Mouse (Mus musculus) CH12.LX (cell line): ENCODE measurements around the gene Gstt1. TPM values are rescaled to one million over a fixed set of nuclear protein-coding genes. Genes with fewer than 3 reads are reported as not detected.

Source experiments
- DNase-seq: peaks from one replicate; pipeline ENCODE4 v3.0.0-alpha.2; 2013; ENCODE audit errors: extremely low read depth
- H3K27ac ChIP-seq: 2 replicates; pipeline ENCODE4 v1.5.1; 2012; ENCODE audit warnings: low read depth, mild to moderate bottlenecking, control low read depth, moderate library complexity; ENCODE audit not compliant: insufficient read depth
- H3K27me3 ChIP-seq: replicated peaks from 2 replicates; pipeline ENCODE3; 2012; ENCODE audit warnings: inconsistent platforms
- H3K36me3 ChIP-seq, 2 experiments: replicated peaks in 1 of 2; 2 replicates each; pipeline versions ENCODE3 to v1.6.1; 2012; ENCODE audit warnings: inconsistent platforms in 1 of 2, low read length in 1 of 2, mild to moderate bottlenecking in 1 of 2, mixed read lengths in 1 of 2, moderate library complexity in 1 of 2; ENCODE audit not compliant: control insufficient read depth in 1 of 2, insufficient read depth in 1 of 2
- H3K4me1 ChIP-seq, 2 experiments: 2 replicates each; pipeline ENCODE4 v1.6.1; 2012; ENCODE audit warnings: inconsistent platforms in 1 of 2, moderate library complexity in 1 of 2; ENCODE audit not compliant: insufficient read depth in 2 of 2, control insufficient read depth in 1 of 2
- H3K4me2 ChIP-seq: 2 replicates; pipeline ENCODE4 v1.6.1; 2012; ENCODE audit warnings: low read depth, mild to moderate bottlenecking, control low read depth; ENCODE audit not compliant: poor library complexity, insufficient read depth, severe bottlenecking
- H3K4me3 ChIP-seq, 3 experiments: fragments of 150-350 bp in 1 of 3; sonication (generic) in 1 of 3; replicated peaks in 1 of 3; 2 replicates each; pipeline versions ENCODE3 to v1.5.1; 2011 to 2012; ENCODE audit warnings: low read depth in 2 of 3, low read length in 2 of 3, mild to moderate bottlenecking in 2 of 3, moderate library complexity in 2 of 3, control low read depth in 1 of 3, improper control_type of control experiment in 1 of 3, inconsistent platforms in 1 of 3, mixed read lengths in 1 of 3; ENCODE audit not compliant: poor library complexity in 1 of 3
- H3K79me2 ChIP-seq: replicated peaks from 2 replicates; pipeline ENCODE4 v1.6.1; 2012; ENCODE audit warnings: mild to moderate bottlenecking, moderate library complexity; ENCODE audit not compliant: control insufficient read depth, poor library complexity, insufficient read depth, severe bottlenecking; ENCODE audit errors: extremely low read depth
- H3K9ac ChIP-seq: 2 replicates; pipeline ENCODE4 v1.6.1; 2012; ENCODE audit warnings: low read depth, mild to moderate bottlenecking, control low read depth, moderate library complexity; ENCODE audit not compliant: insufficient read depth
- H3K9me3 ChIP-seq: replicated peaks from 2 replicates; pipeline ENCODE3; 2012; ENCODE audit warnings: low read length, inconsistent platforms, mixed read lengths
- BHLHE40 ChIP-seq: IDR thresholded peaks from 2 replicates; pipeline ENCODE4 v1.6.1; 2011; ENCODE audit warnings: mild to moderate bottlenecking, low read depth, low read length, improper control_type of control experiment
- CHD2 ChIP-seq: IDR thresholded peaks from 2 replicates; pipeline ENCODE4 v1.6.1; 2011; ENCODE audit warnings: low read length, improper control_type of control experiment
- CTCF ChIP-seq, 2 experiments: IDR thresholded peaks in 1 of 2; conservative IDR thresholded peaks in 1 of 2; 2 replicates each; pipeline ENCODE4 v1.5.1; 2011 to 2012; ENCODE audit warnings: low read depth in 2 of 2, low read length in 2 of 2, improper control_type of control experiment in 1 of 2, inconsistent platforms in 1 of 2, mild to moderate bottlenecking in 1 of 2, moderate library complexity in 1 of 2
- ELF1 ChIP-seq: IDR thresholded peaks from 2 replicates; pipeline ENCODE4 v1.6.1; 2014; ENCODE audit warnings: low read depth, mild to moderate bottlenecking, inconsistent platforms, low read length, improper control_type of control experiment
- EP300 ChIP-seq: IDR thresholded peaks from 2 replicates; pipeline ENCODE4 v1.6.1; 2011; ENCODE audit warnings: low read length, improper control_type of control experiment
- ETS1 ChIP-seq: conservative IDR thresholded peaks from 2 replicates; pipeline ENCODE4 v1.6.1; 2012; ENCODE audit warnings: low read depth, mild to moderate bottlenecking, inconsistent platforms, low read length, improper control_type of control experiment, moderate library complexity
- GABPA ChIP-seq: IDR thresholded peaks from 2 replicates; pipeline ENCODE4 v1.6.1; 2012; ENCODE audit warnings: low read depth, low read length, improper control_type of control experiment, inconsistent platforms; ENCODE audit not compliant: insufficient replicate concordance
- HCFC1 ChIP-seq: IDR thresholded peaks from 2 replicates; pipeline ENCODE4 v1.6.1; 2012; ENCODE audit warnings: low read depth, mild to moderate bottlenecking, inconsistent platforms, low read length, improper control_type of control experiment
- IRF4 ChIP-seq: IDR thresholded peaks from 2 replicates; pipeline ENCODE4 v1.6.1; 2014; ENCODE audit warnings: low read depth, mild to moderate bottlenecking, inconsistent platforms, low read length, improper control_type of control experiment
- JUN ChIP-seq: IDR thresholded peaks from 2 replicates; pipeline ENCODE4 v1.6.1; 2011; ENCODE audit warnings: low read depth, mild to moderate bottlenecking, low read length, improper control_type of control experiment, moderate library complexity; ENCODE audit not compliant: insufficient read depth
- JUND ChIP-seq: conservative IDR thresholded peaks from 2 replicates; pipeline ENCODE4 v1.6.1; 2011; ENCODE audit warnings: low read depth, low read length, improper control_type of control experiment
- KAT2A ChIP-seq: IDR thresholded peaks from 2 replicates; pipeline ENCODE4 v1.6.1; 2012; ENCODE audit warnings: low read length, improper control_type of control experiment, inconsistent platforms; ENCODE audit not compliant: insufficient replicate concordance
- MAFK ChIP-seq: IDR thresholded peaks from 2 replicates; pipeline ENCODE4 v1.6.1; 2011; ENCODE audit warnings: low read length, improper control_type of control experiment; ENCODE audit not compliant: insufficient replicate concordance
- MAX ChIP-seq: IDR thresholded peaks from 2 replicates; pipeline ENCODE4 v1.6.1; 2011; ENCODE audit warnings: low read length, improper control_type of control experiment
- MAZ ChIP-seq: IDR thresholded peaks from 2 replicates; pipeline ENCODE4 v1.6.1; 2012; ENCODE audit warnings: low read depth, mild to moderate bottlenecking, inconsistent platforms, low read length, improper control_type of control experiment, moderate library complexity
- MEF2A ChIP-seq: IDR thresholded peaks from 2 replicates; pipeline ENCODE4 v1.6.1; 2014; ENCODE audit warnings: low read depth, mild to moderate bottlenecking, inconsistent platforms, low read length, improper control_type of control experiment, borderline replicate concordance
- MYC ChIP-seq: IDR thresholded peaks from 2 replicates; pipeline ENCODE4 v1.6.1; 2011; ENCODE audit warnings: low read depth, mild to moderate bottlenecking, improper control_type of control experiment, low read length
- NRF1 ChIP-seq: IDR thresholded peaks from 2 replicates; pipeline ENCODE4 v1.6.1; 2014; ENCODE audit warnings: low read depth, mild to moderate bottlenecking, inconsistent platforms, low read length, improper control_type of control experiment, moderate library complexity
- POLR2A ChIP-seq: IDR thresholded peaks from 2 replicates; pipeline ENCODE4 v1.6.1; 2011; ENCODE audit warnings: low read depth, mild to moderate bottlenecking, improper control_type of control experiment, low read length
- POLR2AphosphoS2 ChIP-seq: IDR thresholded peaks from 2 replicates; pipeline ENCODE4 v1.6.1; 2011; ENCODE audit warnings: low read depth, low read length, improper control_type of control experiment
- RAD21 ChIP-seq: IDR thresholded peaks from 2 replicates; pipeline ENCODE4 v1.6.1; 2011; ENCODE audit warnings: low read depth, mild to moderate bottlenecking, low read length, improper control_type of control experiment, moderate library complexity
- SIN3A ChIP-seq: IDR thresholded peaks from 2 replicates; pipeline ENCODE4 v1.6.1; 2012; ENCODE audit warnings: low read length, improper control_type of control experiment, inconsistent platforms
- SMC3 ChIP-seq: IDR thresholded peaks from 2 replicates; pipeline ENCODE4 v1.6.1; 2011; ENCODE audit warnings: low read depth, low read length, improper control_type of control experiment
- TCF12 ChIP-seq: IDR thresholded peaks from 2 replicates; pipeline ENCODE4 v1.6.1; 2014; ENCODE audit warnings: low read depth, mild to moderate bottlenecking, inconsistent platforms, low read length, improper control_type of control experiment
- USF1 ChIP-seq: IDR thresholded peaks from 2 replicates; pipeline ENCODE4 v1.6.1; 2014; ENCODE audit warnings: low read depth, mild to moderate bottlenecking, inconsistent platforms, low read length, improper control_type of control experiment
- USF2 ChIP-seq: conservative IDR thresholded peaks from 2 replicates; pipeline ENCODE4 v1.6.1; 2011; ENCODE audit warnings: low read depth, low read length, improper control_type of control experiment
- ZNF384 ChIP-seq: IDR thresholded peaks from 2 replicates; pipeline ENCODE4 v1.6.1; 2012; ENCODE audit warnings: low read depth, low read length, improper control_type of control experiment, inconsistent platforms
- dilution Hi-C: fragments of 300-500 bp; cut with MboI; formaldehyde crosslinking; loops from 2 replicates; pipeline ENCODE4 v1.14.3; 2020; ENCODE audit warnings: low sequenced_read_pairs; ENCODE audit not compliant: extremely low pct_unique_long_range_greater_than_20kb, extremely low pct_ligation_motif_present
- in situ Hi-C: fragments of 300-500 bp; cut with MboI; formaldehyde crosslinking; loops from 3 replicates; pipeline ENCODE4 v1.14.3; 2019; ENCODE audit warnings: low sequenced_read_pairs, low pct_ligation_motif_present, low pct_unique_long_range_greater_than_20kb, mixed read lengths
- polyA plus RNA-seq: library from polyadenylated mRNA; unstranded; fragments of >175 nt; gene quantifications from 2 replicates; pipeline ENCODE4 v1.2.1, GENCODE M21; 2012; ENCODE audit warnings: low read depth; ENCODE audit not compliant: insufficient read length
- total RNA-seq, 2 experiments: library from RNA; depleted of rRNA; stranded (reverse); fragments of 300-350 nt in 1 of 2; fragments of >200 nt in 1 of 2; gene quantifications; 2 replicates each; pipeline ENCODE4 v1.2.3; 2012 to 2014

Gstt1 gene
- total and polyA plus RNA-seq, 3 experiments: 2.9 to 50.9 (median 4.5) TPM

GRCm38 (mm10) chr10:75827668-75828360 lies 29.4 kb upstream of the Gstt1 start:
- no peak for TF ChIP-seq MAZ
- no peak for TF ChIP-seq CHD2
- TF ChIP-seq RAD21: no peak
- Histone ChIP-seq H3K79me2 (no peaks in the 10 kb centered on the region), H3K4me2 (no peak overlapping the region), H3K9me3 (peaks cover 36% of the 10 kb centered on the region), H3K27ac (no peak overlapping the region), H3K36me3 (peaks cover 0 to 12% of the 10 kb centered on the region in 2 experiments), H3K27me3 (no peaks in the 10 kb centered on the region), H3K4me3 (no peak overlapping the region), H3K9ac (no peak overlapping the region), H3K4me1 (peaks cover 3 to 53% of the 10 kb centered on the region in 2 experiments; a peak in 2 of 4 replicates)
- DNase-seq: no peak
- dilution Hi-C loops: no loop called here
- in situ Hi-C loops: loop anchor here (5.0 kb wide), 1 partner anchor 46 kb away; the partner anchor contains the start of genes Gm20441 and Gstt3

- peak overlapping the region; percentile 93; the same call in 1 of the 2 replicates for H3K27ac ChIP-seq
- DNase-seq: peak; percentile 90
- no peak overlapping the region for H3K9ac ChIP-seq
Observed at GRCm38 (mm10) chr10:75824530-75824929, 26.1 kb upstream of the Gstt1 start.

More at GRCm38 (mm10) chr10:75824530-75824929, 26.1 kb upstream of the Gstt1 start:
- no peak overlapping the region for H3K4me2 ChIP-seq
- dilution Hi-C loops (no loop called here), in situ Hi-C loops (no loop called here)
- no peaks in the 10 kb centered on the region for H3K79me2 ChIP-seq
- peaks cover 0 to 11% of the 10 kb centered on the region in 2 experiments for H3K36me3 ChIP-seq
- H3K9me3 ChIP-seq: peaks cover 49% of the 10 kb centered on the region
- H3K27me3 ChIP-seq: no peaks in the 10 kb centered on the region
- TF ChIP-seq JUN: peak; percentile 93
- peak; percentile 78; the same call in 1 of the 2 replicates for TF ChIP-seq SIN3A
- 0 out of 2 replicates have a peak, but pooled peaks have one; percentile 27 for TF ChIP-seq MYC
- no peak for TF ChIP-seq POLR2A
- no peak for TF ChIP-seq USF1
- TF ChIP-seq NRF1: no peak
- no peak for TF ChIP-seq ZNF384
- TF ChIP-seq BHLHE40: peak; percentile 74
- TF ChIP-seq IRF4: peak; percentile 85
- TF ChIP-seq CTCF (conservative IDR thresholded peaks at IDR 0.05 in 1 of 2, IDR thresholded peaks at IDR 0.05 in 1 of 2; ENCODE audit: low read depth in 2 of 2, low read length in 2 of 2): no peak
- TF ChIP-seq RAD21: no peak; the same call in 1 of the 2 replicates
- peak; percentile 93 for TF ChIP-seq CHD2
- TF ChIP-seq MAFK: no peak
- no peak for TF ChIP-seq GABPA
- TF ChIP-seq MAX: no peak
- peak; percentile 93 for TF ChIP-seq JUND
- TF ChIP-seq SMC3: no peak; the same call in 1 of the 2 replicates
- TF ChIP-seq ELF1: no peak
- TF ChIP-seq EP300: peak; percentile 97
- TF ChIP-seq KAT2A: no peak
- no peak for TF ChIP-seq HCFC1
- peak; percentile 58; the same call in 1 of the 2 replicates for TF ChIP-seq ETS1
- peak; percentile 85 for TF ChIP-seq MEF2A
- TF ChIP-seq POLR2AphosphoS2: no peak
- TF ChIP-seq TCF12: peak; percentile 96
- TF ChIP-seq MAZ: no peak
- no peak for TF ChIP-seq USF2
- H3K4me1 ChIP-seq: peaks cover 0 to 43% of the 10 kb centered on the region in 2 experiments; a peak in 2 of 4 replicates
- no peak overlapping the region for H3K4me3 ChIP-seq
